Mouse (Mus musculus) fat pad, adult 2 months (tissue): ENCODE data around the gene Slc22a20.

ENCODE experiments used
- DNase-seq: peaks from one replicate; pipeline ENCODE4 v3.0.0-alpha.2; 2011; ENCODE audit warnings: low read depth, low spot score; ENCODE audit errors: extremely low read depth

The Slc22a20 gene

DNA sequence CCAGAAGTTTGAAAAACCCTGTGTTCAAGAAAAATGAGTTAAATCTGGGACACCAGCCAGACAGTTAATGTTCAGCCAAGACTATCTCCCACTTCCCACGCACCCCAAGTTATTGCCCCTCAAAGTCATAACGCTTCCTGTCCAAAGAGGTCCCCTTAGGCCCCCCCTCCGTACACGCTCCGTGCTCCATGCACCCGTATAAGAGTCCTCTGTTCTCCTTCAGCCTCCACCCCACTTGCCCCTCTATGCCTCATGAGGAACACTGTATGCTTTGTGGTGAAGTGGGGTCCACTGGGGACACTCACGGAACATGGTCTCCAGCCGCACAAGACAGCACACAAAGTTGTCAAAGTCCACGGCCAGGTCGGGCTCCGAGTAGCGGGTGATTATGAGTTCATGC, 4.1 kb upstream of the Slc22a20 start:
- DNase-seq: no peak

DNA sequence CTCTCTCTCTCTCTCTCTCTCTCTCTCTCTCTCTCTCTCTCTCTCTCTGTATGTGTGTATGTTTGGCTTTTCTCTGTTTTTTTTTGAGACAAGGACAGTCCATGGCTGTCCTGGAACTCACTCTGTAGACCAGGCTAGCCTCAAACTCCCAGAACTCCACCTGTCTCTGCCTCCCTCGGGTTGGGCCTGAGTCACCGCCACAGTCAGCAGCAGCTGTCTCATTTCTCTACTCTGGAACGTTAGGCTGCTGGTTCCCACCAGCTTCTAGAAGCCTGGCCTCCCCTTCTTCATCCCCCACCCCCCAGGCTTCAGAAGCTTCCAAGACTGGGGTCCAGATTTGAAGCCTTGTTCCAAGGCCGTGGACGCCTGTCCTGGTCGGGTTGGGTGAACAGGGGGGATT, 3.6 kb upstream of the Slc22a20 start:
- DNase-seq: no peak

GRCm38 (mm10) chr19:5988815-5989452, 3.0 kb upstream of the Slc22a20 start:
- no peak for DNase-seq

DNA sequence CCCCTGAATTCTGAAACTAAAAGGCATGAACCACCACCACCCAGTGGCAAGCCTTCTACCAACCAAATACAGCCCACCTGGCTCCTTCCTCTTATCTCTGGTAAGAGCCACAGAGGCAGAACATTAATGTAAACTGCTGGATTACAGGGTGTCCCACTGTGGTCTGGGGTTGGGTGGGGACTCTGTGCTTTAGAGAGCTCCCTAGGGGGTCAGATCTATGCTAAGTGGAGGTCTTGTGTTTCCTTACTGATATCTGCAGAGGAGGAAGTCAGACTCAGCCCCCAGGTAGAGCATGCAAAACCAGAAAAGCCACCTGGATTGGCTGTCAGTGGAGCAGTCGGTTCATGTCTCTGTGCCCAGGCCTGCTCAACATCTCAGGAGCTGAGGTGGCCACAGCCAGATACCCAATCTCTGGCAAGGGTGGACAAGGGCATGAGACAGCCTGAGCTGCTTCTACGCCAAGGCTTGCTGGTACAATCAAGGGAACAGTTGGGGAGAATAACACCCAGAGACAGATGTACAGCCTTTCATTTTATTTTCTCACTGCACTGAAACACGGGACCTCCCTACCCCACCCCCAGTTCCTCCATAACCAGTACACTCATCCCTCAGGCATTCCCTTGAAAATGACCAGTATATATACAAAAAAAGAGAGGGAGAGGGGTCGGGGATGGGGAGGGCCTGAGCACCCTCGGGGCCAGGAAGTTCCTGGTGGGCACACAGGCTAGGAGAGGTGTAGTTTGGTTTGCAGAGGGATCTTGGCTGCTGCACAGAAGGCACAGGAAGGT, 2.3 kb upstream of the Slc22a20 start:
- DNase-seq: no peak

- DNase-seq: no peak
Observed at GRCm38 (mm10) chr19:5980477-5980876, 5.5 kb downstream of the Slc22a20 start.

- DNase-seq: no peak
Observed at GRCm38 (mm10) chr19:5977717-5978116, 8.2 kb downstream of the Slc22a20 start.

DNA sequence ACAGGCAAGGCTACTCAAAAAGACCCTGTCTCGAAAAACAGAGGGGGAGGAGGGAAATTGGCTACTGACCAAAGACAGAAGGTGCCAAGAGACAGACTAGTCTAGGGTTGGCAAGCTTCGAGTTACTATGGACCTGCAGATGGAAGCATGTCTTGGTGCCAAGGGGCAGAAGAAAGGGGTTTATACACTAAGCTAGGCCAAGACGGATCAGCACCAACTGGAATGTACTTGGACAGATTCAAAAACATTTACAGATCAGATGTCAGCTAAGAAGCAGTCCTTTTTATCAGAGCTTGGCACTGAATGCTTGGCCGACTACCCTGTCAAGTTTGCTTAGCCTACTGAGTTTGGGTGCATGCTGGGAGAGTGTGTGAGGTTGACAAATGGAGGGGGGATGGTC, 10.3 kb downstream of the Slc22a20 start:
- DNase-seq: no peak

- no peak for DNase-seq
Observed at GRCm38 (mm10) chr19:5975112-5975511, 10.8 kb downstream of the Slc22a20 start.

DNA sequence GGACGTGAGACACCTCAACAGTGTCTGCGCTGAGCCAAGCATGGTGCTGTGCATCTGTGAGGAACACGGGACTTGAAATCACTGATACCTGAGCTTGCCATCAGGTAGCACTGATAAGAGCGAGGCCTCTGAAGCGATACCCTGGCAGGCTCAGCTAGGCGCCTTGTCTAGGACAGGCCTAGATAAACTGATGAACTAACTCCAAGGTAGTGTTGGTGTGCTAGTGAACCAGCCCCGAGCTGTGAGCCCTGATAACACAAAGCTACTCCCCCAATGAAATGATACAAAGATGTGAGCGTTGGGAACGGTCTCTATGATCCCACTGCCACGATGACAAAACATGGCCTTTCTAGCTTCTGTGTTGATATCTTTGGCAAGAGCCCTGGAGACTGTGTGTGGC, 18.3 kb downstream of the Slc22a20 start:
- no peak for DNase-seq

- no peak for DNase-seq
Observed at GRCm38 (mm10) chr19:5966786-5967185, 19.2 kb downstream of the Slc22a20 start.

DNA sequence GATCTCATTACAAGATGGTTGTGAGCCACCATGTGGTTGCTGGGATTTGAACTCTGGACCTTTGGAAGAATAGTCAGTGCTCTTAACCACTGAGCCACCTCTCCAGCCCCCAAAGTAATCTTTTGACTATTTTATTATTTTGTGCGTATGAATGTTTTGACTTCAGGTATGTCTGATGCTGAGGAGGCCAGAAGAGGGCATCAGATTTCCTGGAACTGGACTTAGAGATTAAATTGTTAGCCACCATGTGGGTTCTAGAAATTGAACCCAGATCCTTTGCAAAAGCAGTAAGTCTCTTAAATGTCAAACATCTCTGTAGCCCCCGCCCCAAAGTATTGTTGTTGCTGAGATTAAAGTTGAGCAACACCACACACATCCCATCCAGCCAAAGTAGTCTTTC, 20.0 kb downstream of the Slc22a20 start:
- no peak for DNase-seq

GRCm38 (mm10) chr19:5965280-5965679, 20.7 kb downstream of the Slc22a20 start:
- no peak for DNase-seq

DNA sequence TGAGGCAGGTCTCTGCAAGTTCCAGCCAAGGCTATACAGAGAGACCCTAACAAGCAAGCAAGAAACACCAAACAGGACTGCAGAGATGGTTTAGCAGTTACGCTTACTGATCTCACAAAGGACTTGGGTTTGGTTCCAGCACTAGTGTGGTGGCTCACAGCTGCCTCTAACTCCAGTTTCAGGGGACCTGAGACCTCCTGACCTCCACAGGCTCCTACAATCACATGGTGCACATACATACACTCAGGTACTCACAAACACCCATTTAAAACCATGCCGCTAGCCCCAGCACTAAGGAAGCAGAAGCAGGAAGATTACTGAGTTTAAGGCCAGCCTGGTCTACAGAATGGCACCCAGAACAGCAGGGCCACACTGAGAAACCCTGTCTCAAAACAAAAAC, 21.1 kb downstream of the Slc22a20 start:
- DNase-seq: no peak

- no peak for DNase-seq
Observed at GRCm38 (mm10) chr19:5963883-5964562, 21.9 kb downstream of the Slc22a20 start, which contains the start of gene Pola2. Gene Pola2 (minus strand): TSS chr19:5964202.

DNA sequence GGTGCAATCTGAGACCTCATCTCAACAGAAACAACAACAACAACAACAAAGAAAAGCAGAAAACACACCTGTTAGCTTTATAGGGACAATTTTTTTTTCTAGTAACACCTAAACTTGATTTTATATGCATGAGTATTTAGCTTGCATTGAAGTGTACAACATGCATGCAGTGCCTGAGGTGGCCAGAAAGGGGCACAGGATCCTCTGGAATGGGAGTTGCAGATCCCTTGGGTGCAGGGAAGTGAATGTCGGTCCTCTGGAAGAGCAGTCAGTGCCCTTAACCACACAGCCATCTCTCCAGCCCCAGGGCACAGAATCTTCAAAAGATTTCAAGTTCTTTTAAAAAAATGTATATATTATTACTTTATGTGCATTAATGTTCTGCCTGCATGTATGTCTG, 23.3 kb downstream of the Slc22a20 start:
- no peak for DNase-seq

- DNase-seq: no peak
Observed at GRCm38 (mm10) chr19:5957371-5957770, 28.6 kb downstream of the Slc22a20 start.

DNA sequence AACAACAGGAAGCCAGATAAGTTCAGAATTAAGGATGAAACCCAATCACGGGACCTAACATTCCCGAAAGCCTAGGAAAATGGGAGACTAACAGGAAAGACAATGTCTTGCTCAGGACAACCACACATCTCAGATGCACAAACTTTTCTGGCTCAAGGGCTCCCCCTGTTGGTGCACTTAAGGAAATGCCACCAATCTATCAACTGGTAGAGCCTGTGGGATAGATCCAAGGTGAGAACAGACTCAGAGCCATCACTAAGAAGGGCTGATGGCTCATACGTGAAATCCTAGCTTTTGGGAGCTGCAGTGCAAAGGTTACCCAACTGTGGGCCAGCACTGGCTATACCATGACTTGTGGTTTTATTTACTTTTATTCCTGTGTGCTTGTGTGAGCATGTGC, 29.3 kb downstream of the Slc22a20 start:
- DNase-seq: no peak

- DNase-seq: no peak
Observed at GRCm38 (mm10) chr19:5955704-5956670, 30.0 kb downstream of the Slc22a20 start.

- no peak for DNase-seq
Observed at GRCm38 (mm10) chr19:5954936-5955335, 31.0 kb downstream of the Slc22a20 start.

GRCm38 (mm10) chr19:5954031-5954710, 31.8 kb downstream of the Slc22a20 start:
- no peak for DNase-seq
